In the genomic region with DNA sequence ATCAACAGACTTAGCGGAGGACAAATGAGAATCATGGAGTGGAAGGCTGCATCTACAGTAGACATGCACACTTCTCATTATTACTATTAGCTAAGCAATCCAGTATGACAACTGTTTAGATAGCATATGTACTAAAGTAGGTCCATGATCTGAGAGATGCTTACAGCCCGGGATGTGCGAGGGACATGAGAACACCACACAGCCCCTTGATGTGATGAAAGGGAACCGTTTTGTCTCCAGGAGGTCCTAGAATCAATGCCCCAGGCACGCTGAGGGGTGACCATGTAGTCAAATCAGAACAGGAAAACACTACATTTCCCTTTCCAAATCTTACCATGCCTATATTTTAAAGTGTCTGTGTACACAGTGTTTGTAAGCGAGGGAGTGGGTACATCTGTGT, we compare ENCODE assay signal across 14 mouse cellular contexts.
DNase-seq lines count a peak whose midpoint lies in the region.
"Had no signal": no experiment of that assay in that cellular context is flagged by ENCODE, and none has a peak within 500 bp of the region (broad histone marks: within the 10 kb centered on the region; RNA-seq: fewer than 3 reads in every experiment).

No protein-coding gene starts in this region.

- DNase-seq in 3T3-L1 (ENCODE audit: low read depth, low spot score): peak; percentile 94
- DNase-seq in urinary bladder, postnatal 10 days (ENCODE audit: low spot score): no peak
- DNase-seq: adrenal gland, adult 2 months; adrenal gland, adult 8-10 months; adrenal gland, postnatal 10 days; adrenal gland, postnatal 14 days; adrenal gland, postnatal 25 days; adrenal gland, postnatal 36 days; B cell, adult 2 months; cerebellum, adult 11 months; cerebellum, adult 11-12 months; cerebellum, adult 18-20 months; cerebellum, adult 2 months; cerebellum, adult 8-10 months had no signal
